Mouse (Mus musculus): Measurements from ENCODE around the gene Zfp37.
"Not testable (repeated sequence)": the region's sequence is repeated elsewhere in the genome, so short reads cannot be mapped to it uniquely, and the experiment has no call there.

Gene Zfp37

DNA sequence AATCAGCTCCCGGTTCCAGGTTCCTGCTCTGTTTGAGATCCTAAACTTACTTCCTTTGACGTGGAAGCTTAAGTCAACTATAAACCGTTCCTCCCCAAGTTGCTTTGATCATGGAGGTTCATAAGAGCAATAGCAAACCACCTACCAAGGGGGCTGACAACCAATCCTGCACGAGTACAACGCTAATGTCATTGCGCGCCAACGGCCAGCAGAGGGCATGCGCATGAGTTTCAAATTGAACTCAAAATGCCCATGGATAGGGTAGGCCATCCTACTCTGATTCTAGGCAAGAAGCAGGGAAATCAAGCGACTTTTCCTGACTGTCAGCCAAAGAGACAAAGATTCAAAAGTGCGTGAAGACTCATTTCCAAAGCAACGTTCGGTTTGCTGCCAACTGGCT lies at the start of gene Zfp37:
Zfp37 (minus strand) TSS at position 279 of the 400 bp plus-strand sequence.
- DNase-seq (ENCODE audit: low read depth, low spot score), result peak; percentile 10

DNA sequence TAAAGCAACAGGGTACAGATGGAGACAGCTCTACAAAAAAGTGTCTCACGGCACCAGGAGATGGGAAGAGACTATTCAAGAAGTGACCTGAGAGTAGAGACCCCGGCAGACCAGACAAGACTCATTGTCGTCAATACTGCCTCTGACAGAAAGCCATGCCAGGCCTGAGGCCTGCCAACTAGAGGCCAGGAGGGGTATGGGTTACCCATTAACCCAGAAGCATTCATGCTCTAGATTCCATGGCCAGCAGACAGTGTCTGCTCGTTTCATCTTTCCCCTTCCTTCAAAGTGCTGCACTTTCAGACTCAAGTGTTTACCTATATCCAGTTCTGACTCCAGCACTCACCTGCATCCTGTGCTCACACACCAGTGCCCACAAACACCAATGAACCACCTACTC lies 47.2 kb upstream of the Zfp37 start:
- DNase-seq (ENCODE audit: low read depth, low spot score), result no peak

DNA sequence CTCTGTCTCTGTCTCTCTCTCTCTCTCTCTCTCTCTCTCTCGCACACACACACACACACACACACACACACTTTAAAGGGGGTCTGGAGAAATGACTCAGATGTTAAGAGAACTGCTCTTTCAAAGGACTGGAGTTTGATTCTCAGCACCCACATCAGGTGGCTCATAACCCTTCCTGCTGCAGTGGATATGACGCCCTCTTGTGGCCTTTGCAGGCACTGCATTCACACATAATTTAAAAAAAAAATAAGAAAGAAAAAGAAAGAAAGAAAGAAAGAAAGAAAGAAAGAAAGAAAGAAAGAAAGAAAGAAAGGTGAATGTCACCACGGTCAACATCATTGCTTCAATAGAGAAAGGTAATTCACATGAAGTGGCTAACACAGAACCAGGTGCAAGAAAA lies 46.4 kb upstream of the Zfp37 start:
- no peak for DNase-seq (ENCODE audit: low read depth, low spot score)

DNA sequence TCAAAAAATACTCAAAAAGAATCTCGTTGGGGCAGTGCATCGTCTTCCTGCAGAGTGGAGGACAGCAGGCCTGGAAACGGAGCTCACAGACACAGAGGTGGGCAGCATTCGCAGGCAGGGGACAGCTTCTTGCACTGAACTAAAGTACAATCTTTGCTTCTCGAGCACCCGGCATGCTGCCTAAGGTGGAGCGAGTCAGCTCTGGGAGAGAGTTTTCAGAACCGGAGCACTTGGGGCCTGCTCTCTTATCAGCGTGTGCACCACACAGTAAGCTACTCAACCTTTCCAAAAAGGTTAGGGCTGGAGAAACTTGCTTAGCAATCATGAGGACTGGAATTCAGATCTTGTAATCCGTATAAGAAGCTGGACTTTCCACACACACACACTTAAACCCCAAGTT lies 45.8 kb upstream of the Zfp37 start:
- DNase-seq (ENCODE audit: low read depth, low spot score), result no peak

DNA sequence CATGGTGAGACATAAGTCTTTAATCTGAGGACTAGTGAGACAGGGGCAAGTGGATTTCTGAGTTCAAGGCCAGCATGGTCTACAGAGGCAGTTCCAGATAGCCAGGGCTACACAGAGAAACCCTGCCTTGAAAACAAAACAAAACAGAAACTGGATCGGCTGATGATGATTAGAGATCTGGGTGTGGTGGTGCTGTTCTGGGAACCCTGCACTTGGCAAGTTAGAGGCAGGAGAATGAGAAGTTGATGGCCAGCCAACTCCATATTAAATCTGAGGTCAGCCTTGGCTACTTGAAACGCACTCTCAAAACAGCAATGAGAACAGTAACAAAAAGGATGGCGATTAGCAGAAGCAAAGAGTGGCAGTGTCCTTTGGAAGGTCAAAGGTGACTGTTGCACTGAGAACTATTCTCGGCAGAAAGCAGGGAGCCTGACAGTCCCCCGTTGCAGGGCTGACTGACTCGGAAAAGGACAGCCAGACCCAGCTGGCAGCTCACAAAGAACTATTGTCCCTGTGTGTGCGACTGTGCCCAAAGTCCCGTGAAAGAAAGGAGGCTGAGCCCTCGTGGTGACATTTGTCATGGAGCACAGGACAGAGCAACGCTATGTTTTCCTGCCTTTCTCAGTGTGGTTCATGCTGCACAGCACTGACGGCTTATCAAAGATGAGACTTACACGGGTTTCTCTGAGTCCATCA lies 44.1 kb upstream of the Zfp37 start:
- peak; percentile 24 for DNase-seq (ENCODE audit: low read depth, low spot score)

DNA sequence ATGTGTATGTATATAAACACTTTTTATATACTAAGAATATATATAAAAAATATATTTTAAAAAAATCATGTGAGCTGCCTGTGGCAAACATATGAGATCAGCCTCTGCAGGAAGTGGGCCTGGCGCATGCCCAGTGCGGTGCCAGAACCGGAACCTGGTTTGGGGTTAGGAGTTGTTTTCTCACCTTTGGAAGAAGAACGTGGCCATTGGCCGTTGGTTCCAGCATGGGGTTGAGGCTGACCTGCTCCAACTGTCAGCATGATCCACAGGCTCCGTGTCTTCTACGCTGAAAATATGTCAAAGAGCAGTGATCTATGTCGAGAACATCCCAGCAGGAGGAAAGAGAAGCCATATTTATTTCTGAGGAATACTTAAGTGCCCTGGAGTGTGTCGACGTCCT lies 43.1 kb upstream of the Zfp37 start:
- DNase-seq (ENCODE audit: low read depth, low spot score), result no peak

DNA sequence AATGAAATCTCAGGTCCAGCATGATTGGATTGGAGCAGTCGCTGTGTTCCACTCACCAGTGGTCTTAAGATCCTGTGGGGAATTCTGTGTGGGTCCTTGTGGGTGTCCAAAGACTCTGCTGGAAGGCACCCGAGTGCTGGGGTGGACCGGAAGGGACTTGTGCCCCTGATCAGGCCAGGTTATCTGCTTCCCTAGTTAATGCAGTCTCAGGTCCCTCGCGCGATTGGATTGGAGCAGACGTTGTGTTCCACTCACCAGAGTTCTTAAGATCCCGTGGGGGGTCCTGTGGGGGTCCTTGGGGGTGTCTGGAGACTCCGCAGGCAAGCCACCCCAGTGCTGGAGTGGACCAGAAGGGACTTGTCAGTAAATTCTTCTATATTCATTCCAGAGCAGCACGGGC lies 41.8 kb upstream of the Zfp37 start:
- DNase-seq (ENCODE audit: low read depth, low spot score), result no peak

DNA sequence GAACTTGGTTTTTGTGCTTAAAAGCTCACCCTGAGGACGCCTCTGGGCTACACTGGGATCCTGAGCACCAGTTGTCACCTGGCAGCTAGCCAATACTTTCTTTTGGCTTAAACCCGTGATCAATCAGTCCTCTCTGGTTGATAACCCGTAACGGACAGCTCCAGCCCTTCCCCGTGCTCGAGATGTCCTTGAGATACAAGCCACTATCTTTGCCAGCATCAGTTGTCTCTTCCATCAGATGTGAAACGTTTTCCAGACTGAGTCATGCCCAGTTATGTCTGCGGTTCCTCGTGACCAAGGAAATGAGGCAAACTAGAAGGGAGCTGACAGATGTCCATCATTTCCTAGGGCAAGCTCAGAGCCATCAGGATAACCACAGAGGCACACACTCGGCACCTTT lies 36.3 kb upstream of the Zfp37 start:
- DNase-seq (ENCODE audit: low read depth, low spot score), result no peak

DNA sequence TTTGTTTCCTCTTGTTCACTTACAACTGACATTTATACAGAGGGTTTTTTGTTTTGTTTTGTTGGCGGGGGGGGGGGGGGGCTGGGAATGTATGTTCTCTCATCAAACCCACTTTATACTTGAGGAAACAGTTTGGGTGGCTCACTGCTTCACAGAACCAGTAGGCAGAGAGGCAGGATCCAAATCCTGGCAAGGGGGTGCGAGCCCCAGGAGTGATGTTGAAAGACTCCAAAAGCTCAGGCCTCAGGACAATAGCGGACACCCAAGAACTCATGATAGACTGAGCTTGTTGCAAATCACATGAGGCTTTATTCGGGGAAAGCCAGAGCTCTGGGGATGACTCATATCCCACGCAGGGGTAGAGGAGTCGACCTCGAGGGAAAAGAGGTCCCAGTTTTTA lies 35.2 kb upstream of the Zfp37 start:
- DNase-seq (ENCODE audit: low read depth, low spot score), result not testable (repeated sequence)

DNA sequence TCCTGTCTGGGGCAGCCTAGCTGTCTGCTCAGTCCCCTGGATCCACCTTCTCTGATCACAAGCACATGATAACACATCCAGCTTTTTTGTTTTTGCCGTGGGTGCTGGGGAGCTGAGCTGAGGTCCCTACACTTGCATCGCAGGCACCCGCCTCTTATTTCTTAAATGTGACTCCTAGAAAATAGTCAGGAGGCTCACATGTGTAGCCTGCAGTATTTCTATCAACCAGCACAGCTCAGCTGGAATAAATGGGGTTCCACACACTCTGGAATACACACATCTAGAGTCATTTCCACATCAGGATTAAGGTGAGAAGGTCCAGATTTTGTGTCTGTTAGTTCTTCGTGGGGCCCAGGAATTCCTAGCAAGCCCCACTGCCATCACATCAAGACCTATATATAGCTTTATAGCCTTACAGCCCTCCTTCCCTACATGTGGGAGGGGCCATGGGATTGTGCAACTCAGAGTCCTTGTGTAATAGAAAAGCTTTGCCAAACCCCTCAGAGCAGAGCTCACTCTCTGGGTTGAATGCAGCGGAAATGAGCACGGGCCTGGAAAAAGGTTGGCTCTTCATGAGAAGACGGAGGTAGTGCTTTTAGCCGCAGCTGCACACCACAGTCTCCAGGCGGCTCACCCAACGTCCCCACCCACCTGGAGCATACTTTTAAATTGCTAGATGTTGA lies 34.4 kb upstream of the Zfp37 start:
- peak; percentile 20 for DNase-seq (ENCODE audit: low read depth, low spot score)

DNA sequence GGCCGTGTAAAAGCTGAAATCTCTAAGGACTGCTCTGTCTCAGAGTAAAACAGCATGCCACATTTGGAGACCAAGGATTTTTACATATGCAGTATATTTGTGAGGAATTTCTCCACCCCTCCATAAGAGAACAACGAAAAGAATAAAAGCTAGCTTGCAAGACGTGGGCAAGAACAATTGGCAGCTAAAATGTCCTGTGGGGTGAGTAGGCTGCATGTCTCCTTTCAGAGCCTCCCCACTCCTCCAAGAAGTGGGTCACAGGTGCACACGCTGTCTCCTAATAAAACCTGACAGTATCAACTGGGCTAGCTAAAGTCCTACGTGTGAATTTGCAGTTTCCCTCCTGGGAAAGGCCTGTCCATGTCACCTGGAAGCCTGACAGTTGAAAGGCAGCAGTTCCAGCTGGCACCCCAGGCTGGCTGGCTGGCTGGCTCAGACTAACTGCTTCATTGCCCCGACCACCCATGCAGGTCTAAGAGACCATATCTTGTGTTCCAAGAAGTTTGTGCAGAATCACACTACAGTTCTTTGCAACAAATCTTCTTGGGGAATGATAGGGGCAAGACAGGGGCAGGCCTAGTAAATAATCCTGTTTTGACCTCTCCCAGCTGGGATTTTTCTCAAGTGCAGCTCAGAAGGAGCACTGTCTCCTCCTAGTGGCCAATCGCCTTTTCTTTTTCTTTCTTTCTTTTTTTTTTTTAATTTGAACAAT lies 32.4 kb upstream of the Zfp37 start:
- DNase-seq (ENCODE audit: low read depth, low spot score), result peak; percentile 51

DNA sequence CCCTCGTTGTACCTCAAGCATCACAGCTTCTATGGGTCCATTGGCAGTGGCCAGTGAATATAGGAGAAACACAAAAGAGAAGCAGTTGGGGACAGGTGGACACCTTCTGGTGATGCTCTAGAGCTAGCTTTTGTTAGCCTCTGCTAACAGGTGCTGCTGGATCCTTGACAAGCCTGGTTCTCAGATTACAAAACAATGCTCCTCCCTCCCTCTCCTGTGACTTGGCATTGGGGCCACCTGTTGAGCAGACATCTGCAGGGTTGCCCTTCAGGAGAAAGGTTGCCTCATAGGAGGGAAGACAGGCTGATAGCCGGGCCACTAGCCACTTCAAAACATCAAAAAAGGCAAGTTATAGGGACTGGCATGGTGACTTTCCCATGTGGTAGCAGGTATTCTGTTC lies 31.4 kb upstream of the Zfp37 start, which contains the start of gene Slc31a2:
Slc31a2 (plus strand) TSS at position 287 of the 400 bp plus-strand sequence.
- DNase-seq (ENCODE audit: low read depth, low spot score), result no peak

DNA sequence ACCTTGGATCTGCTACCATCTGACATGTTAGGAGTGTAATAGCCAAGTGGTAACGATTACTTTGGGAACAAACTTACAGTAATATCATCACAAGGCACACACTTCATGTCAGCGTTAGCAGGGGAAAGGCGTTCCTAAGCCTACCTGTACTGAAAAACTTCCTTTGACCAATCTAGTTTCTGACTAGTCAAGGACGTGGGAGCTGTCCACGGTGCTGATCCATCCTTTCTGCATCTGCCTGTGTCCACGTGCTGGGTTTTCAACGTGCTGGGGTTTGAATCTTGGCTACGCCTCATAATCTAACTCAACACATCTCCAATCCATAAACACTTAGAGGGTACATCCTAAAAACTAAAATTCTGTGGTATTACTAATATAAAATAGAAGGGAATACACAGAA lies 26.1 kb upstream of the Zfp37 start:
- DNase-seq (ENCODE audit: low read depth, low spot score), result peak; percentile 56

DNA sequence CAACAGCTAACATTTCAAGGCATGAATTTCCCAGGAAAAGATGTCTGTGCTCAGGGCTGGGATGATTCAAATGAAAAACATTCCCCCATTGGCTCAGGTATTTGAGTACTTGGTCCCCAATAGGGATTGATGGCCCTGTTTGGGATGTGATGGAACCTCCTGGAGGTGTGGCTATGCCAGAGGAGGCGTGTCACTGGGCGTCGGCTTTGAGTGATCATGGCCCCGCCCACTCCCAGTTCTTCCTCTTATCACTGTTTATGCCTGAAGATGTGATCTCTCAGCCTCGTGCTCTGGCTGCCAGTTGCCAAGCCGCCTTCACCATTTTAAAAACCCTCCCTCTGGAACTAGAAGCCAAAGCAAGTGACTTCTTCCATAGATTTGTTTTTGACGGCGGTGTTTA lies 23.7 kb upstream of the Zfp37 start:
- no peak for DNase-seq (ENCODE audit: low read depth, low spot score)

DNA sequence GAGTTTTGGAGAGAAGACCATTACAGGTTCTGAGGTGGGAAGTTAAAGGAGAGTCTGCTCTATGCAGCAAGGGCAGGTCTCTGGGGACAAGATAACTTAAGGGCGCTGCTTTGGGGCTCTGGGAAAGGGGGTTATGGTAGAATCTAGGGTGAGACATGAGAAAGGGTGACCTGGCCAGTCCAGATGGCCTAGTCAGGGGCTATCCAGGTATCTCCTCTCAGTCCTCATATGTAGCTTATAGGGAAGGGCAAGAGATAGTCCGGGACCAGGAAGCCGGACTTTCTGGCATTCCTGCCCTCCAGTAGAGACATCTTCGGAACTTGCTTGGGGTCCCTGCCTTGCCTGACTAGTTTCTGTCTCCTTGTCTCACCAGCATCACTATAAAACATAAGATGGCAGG lies 20.9 kb upstream of the Zfp37 start:
- DNase-seq (ENCODE audit: low read depth, low spot score), result no peak

DNA sequence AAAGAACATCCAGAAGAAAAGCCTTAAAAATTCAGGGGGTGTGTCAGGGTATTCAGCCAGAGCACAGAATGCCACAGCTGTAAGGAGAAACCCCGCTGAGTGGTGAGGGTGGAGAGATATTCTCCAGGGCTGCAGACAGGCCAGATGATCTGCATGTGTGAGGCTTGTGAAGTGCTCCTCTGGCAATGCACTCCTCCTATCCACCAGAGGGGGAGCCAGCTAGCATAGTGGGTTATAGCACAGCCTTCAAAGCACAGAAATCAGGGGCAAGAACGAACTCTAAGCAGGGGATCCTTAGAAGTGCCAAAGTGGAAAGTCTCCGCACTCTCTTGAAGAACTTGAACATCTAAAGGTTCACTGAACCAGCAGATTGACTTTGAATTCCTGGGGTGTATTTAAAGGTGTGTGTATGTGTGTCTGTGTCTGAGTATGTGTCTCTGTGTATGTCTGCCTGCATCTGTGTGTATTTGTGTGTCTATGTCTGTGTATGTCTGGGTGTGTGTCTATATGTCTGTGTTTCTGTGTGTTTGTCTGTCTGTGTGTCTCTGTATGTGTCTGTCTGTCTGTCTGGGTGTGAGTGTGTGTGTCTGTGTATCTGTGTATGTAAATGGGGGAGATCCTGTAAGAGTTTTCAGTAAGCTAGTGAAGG lies 20.2 kb upstream of the Zfp37 start:
- no peak for DNase-seq (ENCODE audit: low read depth, low spot score)

DNA sequence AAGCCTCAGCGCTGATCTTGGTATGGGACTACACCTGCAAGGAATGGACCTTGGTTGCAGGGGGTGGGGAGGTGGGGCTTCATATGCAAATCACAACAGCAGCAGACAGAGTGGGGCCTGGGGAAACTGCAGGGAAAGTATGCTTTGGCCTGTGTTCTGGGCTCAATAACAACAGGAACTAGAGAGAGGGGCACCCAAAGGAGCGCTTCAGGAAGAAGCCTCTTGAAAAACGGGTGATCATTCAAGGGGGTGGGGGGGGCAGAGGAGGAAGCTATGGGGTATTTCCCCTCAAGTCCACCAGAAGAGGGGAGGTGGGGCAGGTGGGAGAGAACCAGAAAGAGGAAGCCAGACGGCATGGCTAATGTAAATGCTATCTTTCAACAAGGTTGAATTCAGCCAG lies 17.5 kb upstream of the Zfp37 start:
- no peak for DNase-seq (ENCODE audit: low read depth, low spot score)

DNA sequence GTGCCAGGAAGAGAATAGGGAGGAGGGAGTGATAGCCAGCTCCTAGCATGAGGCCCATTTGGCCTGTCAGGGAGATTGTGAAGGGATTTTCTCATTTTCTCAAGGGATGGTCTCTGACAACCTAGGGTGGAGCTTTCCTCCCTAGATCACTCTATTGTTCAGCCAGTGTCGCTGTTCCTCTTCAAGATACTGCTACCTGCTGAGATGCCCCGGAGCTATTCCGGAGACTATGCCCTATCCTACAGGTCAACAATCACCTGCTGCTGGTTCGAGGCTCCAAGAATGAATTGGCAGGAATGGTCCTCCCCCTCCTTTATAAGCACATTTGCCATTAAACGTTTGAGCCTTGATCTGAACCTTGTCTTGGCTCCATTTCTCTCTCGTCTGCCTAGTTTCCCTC lies 9.7 kb upstream of the Zfp37 start:
- DNase-seq (ENCODE audit: low read depth, low spot score), result no peak

DNA sequence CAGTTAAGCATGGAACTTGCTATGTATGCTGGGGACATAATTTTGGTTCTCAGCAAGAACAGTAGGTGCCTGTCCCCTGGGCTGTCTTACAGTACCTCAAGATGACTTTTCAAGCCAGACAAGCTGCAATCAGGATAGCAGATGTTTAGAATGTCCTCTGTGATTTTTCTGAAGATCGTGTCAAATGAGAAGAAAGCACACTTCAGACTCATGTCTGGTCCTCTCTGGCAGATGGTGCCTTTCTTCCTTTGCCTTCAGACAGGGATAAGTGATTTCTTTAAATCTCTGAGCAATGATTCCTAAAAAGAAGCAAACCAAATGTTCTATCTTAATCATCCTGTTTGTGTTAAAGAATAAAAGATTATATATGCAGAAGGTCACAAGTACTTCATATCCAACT lies 694 bp downstream of the Zfp37 start:
- no peak for DNase-seq (ENCODE audit: low read depth, low spot score)

DNA sequence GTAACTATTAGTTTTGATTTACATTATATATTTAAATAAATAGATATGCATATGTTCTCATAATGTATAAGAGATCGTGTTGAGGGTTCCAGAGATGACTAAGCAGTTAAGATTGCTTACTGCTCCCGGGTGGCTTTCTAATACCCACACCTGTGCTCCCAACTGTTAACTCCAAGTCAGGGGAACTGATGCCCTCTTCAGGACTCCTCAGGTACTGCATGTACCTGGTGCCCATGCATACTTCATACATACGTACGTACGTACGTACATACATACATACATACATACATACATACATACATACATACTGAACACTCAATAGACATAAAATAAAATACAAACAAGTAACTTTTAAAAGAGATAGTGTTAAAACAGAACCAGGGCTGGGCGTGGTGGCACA lies 1.4 kb downstream of the Zfp37 start:
- peak; percentile 21 for DNase-seq (ENCODE audit: low read depth, low spot score)

DNA sequence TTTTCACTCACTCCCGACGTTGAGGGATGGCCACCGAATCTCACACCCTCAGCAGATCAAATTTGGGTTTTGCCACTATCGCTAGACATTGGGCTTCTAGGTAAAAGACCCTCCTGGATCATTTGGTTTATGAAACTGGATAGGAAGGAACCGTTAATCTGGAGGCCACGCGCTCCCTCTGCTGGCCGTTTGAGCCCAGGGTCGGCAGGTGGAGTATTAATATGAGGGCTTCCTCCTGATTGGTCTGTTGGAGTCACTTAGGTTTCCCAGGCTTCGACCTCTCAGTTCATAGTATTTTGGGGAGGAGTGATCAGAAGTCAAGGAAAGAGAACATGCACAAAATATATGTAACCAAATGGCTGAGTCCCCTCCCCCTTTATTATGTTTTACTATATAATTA lies 2.5 kb downstream of the Zfp37 start:
- DNase-seq (ENCODE audit: low read depth, low spot score), result peak; percentile 57

DNA sequence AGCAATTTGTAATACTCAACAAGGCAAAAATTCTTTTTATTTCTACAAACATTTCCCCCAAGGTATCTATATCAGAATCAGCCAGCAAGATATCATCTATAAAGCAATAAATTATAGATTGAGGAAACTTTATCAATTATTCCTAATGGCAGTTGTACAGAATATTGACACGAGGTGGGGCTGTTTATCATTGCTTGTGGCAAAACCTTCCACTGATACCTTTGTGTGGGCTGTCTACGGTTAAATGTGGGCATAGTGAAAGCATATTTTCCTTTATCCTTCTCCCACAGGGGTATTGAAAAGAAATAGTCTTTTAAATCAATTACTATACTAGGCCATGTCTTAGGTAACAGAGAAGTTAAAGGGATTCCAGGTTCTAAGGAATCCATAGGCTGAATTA lies 17.4 kb downstream of the Zfp37 start:
- DNase-seq (ENCODE audit: low read depth, low spot score), result no peak
